Mouse (Mus musculus) right cerebral cortex, postnatal 14 days (tissue): ENCODE measurements around the gene Mapkapk2.
"Not testable (repeated sequence)": the region's sequence is repeated elsewhere in the genome, so short reads cannot be mapped to it uniquely, and the experiment has no call there.

Source experiments
- DNase-seq: peaks from one replicate; pipeline ENCODE4 v3.0.0; 2022

Mapkapk2 gene

DNA sequence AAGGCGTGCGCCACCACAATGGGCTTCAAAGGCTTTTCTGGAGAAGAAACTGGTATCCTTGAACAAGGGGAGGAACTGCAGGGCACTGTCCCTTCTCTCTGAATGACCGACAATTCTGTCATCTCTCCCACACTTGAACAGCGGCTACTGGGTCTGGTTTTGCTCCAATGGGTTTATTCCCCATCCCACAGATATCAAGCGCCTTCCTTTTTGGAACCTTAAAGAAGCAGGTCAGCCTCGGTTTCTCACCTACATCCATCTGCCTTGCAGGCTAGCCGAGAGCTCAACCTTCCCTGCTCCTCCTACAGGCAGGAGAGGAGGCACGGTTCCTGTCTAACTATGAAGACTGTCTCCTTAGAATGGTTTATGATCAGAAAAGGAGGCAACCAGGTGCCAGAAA, 48.7 kb downstream of the Mapkapk2 start:
- no peak for DNase-seq

GRCm38 (mm10) chr1:131048121-131048863, 49.3 kb downstream of the Mapkapk2 start:
- DNase-seq = no peak

DNA sequence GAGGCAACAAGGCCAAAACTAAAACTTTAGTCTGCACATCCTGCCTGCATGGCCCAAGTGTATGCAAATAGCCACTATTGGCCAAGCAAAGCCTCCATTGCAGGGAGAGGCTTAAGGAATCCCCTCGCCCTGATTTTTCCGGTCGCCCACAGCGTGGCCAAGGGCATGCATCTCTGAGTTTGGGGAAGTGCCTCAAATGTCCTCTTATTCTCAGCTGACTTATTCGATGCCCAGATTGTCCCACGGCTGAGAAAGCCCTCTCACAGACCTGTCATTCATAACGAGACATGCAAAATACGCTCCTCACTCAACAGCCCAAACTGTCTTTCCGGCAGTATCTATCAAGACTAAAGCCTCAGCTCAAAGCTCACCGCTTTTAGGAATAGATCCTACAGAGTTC, 51.0 kb downstream of the Mapkapk2 start:
- DNase-seq = no peak

DNA sequence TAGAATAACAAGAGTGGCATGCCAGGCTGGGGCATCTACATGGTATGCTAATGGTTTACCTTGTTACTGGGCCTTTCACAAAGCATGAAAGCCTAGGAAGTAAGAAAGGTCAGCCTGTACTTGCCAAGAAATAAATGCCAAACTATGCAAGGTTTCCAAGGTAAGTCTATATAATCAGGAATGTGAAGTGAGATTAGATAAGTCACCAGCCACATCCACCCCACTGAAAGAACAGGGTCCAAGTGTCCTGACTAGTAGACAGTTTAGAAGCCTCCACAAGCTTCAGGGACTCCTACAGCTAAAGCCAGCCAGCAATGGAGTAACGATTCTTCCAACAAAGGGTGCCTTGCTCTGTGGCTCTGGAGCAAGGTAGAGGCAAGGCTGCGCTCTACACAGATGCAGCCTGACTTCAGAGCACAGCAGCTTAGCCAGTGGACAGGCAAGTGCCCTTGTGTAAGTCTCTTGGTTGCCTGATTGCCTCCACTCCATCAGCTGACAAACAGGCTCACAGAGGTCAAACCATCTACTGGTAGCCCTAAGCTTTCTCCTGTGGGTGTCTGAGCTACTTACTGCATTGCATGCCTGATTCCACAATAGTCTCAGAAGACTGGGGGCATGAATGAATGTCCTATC, 51.8 kb downstream of the Mapkapk2 start:
- DNase-seq = no peak

- DNase-seq = no peak
Measured at GRCm38 (mm10) chr1:131043636-131044035, 54.0 kb downstream of the Mapkapk2 start.

- DNase-seq = no peak
Measured at GRCm38 (mm10) chr1:131042721-131043120, 54.9 kb downstream of the Mapkapk2 start.

DNA sequence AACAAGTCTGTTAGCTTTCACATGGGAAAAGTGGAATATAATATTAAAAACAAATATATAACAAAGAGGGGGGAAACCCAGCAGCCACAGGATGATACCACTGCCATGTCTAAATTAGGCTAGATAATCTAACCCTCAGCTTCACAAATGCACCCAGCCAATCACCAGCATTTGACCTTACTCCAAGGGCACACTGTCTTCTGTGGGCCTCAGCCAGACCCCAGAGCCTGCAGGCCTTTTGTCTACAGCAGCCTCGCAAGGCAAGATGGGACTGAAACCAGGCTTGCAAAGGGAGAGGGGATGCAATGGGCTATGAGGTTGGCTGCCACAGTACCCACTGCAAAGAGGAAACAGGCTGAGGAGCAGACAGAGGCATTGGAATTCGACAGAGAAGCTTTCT, 55.4 kb downstream of the Mapkapk2 start:
- no peak for DNase-seq

GRCm38 (mm10) chr1:131039479-131039878, 58.1 kb downstream of the Mapkapk2 start:
- no peak for DNase-seq

- no peak for DNase-seq
Measured at GRCm38 (mm10) chr1:131038415-131039017, 59.1 kb downstream of the Mapkapk2 start.

GRCm38 (mm10) chr1:131038001-131038400, 59.6 kb downstream of the Mapkapk2 start:
- no peak for DNase-seq

- no peak for DNase-seq
Measured at GRCm38 (mm10) chr1:131031267-131031666, 66.4 kb downstream of the Mapkapk2 start.

GRCm38 (mm10) chr1:131030261-131030660, 67.4 kb downstream of the Mapkapk2 start:
- DNase-seq = no peak

DNA sequence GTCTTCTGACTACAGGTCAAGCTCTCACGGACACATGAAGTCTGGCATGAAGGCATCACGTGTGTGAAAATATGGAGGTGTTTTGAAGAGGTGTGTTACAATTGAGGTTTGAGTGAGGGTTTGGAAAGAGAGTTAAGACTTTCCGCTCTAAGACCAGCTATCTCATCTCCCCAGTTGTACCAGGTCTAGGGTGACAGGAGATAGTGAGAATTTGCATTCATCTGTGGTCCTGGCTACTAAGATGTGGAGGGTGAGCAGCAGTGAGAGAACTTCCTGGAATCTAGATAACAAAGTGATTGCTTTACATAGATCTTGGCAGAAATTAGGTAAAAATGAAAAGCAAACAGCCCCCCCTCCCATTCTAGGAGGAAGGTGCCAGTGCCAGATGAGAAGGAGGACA, 68.4 kb downstream of the Mapkapk2 start:
- DNase-seq = no peak

GRCm38 (mm10) chr1:131025843-131026190, 71.8 kb downstream of the Mapkapk2 start:
- no peak for DNase-seq

- DNase-seq = no peak
Measured at GRCm38 (mm10) chr1:131024900-131025842, 72.5 kb downstream of the Mapkapk2 start.

DNA sequence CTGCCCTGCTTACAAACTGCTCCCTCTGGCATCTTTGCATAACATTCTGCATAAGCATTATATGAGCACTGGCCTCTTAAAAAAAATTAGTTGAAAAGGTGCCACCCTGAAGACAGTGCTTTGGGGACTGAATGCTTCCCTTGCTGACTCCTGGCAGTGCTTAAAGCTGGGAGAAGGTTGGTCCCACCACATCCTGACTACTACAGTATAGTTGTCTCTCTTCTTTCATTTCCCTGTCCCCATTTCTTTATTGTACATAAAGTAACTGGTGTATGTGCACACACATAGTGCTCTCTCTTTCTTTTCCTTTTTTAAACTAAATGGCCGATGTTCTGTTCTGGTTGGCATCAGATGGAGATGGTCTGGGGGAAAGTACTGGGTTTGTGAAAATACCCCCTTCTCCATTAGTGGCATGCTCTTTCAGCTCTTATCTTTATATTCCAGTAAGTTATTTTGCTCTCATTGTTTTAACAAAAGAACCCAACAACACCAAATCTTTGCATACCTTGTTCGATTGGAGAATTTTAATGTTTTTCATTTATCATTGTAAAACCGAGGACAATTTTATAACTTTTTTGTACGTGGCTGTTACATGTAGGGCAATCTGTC, 74.3 kb downstream of the Mapkapk2 start:
- DNase-seq = not testable (repeated sequence)

DNA sequence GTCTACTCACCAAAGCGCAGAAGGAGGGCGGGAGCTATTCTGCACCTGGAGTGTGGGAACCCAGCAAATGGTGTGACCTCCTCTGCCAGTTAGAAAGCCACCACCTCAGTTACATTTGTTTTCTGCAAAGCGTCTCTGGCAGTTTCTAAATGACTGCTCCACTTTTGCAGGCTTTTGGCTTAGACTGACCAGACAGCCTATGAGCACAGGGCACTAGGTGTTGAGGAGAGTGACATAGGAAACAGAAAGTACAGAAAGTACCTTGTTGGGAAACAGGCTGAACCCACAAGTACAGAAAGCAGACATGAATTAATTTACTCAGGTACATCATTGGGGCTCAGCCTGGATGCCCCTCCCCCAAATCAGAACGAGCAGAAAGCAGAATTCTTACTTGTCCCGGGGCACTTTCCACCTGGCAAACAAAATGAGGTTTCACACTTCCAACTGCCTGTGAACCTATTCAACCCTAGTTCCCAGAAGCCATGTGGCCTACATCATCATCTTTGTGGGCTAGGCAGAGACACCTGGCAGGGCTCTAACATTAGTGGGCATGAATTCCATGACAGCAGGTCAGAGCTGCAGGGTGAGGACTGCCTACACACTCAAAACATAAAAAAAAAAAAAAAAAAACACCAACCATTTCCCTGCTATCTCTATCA, 74.9 kb downstream of the Mapkapk2 start:
- no peak for DNase-seq

GRCm38 (mm10) chr1:131021900-131022590, 75.6 kb downstream of the Mapkapk2 start:
- no peak for DNase-seq

DNA sequence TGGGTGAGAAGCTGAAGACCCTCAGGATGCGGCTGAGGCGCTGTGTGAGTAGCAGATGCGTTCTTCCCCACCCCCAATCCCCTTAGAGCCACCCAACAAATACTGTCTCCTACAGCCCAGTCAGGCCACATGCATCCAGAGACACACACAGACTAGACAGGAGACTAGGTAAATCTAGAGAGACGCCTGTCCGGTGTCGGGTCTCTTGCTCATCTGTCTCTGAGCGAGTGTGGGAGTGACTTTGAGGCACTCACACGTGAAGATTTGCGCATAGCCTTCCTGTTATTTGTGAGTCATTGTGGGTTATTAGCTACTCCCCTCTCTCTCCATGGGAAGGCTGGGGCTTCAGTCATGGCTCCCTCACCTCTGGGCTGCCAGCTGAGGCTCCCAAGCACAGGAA, 76.2 kb downstream of the Mapkapk2 start:
- DNase-seq = no peak

- no peak for DNase-seq
Measured at GRCm38 (mm10) chr1:131020425-131021310, 77.0 kb downstream of the Mapkapk2 start.
